8 mouse cellular contexts compared by ENCODE assay signal in genomic region chr1:52008443-52008842, GRCm38 (mm10). TPM values are rescaled to one million over a fixed set of nuclear protein-coding genes. Genes with fewer than 3 reads are reported as not detected.
DNase-seq lines count a peak whose midpoint lies in the region; ATAC-seq and TF ChIP-seq lines count a peak whose summit lies in the region.

No protein-coding gene starts in this region.

- TF ChIP-seq EP300 in liver, postnatal 0 days (IDR thresholded peaks at IDR 0.05; ENCODE audit: low read depth), result no peak

- ATAC-seq in hindbrain, embryonic 14.5 days (ENCODE audit: low FRiP score), result no peak
- 0 out of 2 replicates have a peak, but pooled peaks have one; percentile 27 for ATAC-seq in liver, postnatal 0 days
- ATAC-seq in neural tube, embryonic 12.5 days (ENCODE audit: low FRiP score, low read depth), result no peak

- H3K9me3 ChIP-seq in embryonic facial prominence, embryonic 10.5 days, result no peaks in the 10 kb centered on the region
- no peaks in the 10 kb centered on the region for H3K9me3 ChIP-seq in hindbrain, embryonic 14.5 days (ENCODE audit: control insufficient read depth, low read length)
- H3K9me3 ChIP-seq in liver, postnatal 0 days (ENCODE audit: low read length), result no peaks in the 10 kb centered on the region
- H3K9me3 ChIP-seq in neural tube, embryonic 12.5 days, result no peaks in the 10 kb centered on the region

- 5% methylated on average over 11 of the region's 11 CpGs for WGBS in embryonic facial prominence, embryonic 10.5 days
- WGBS in hindbrain, embryonic 14.5 days, result 3% methylated on average over 11 of the region's 11 CpGs
- 3% methylated on average over 11 of the region's 11 CpGs for WGBS in liver, postnatal 0 days (ENCODE audit: insufficient replicate concordance)
- 7% methylated on average over 11 of the region's 11 CpGs for WGBS in neural tube, embryonic 12.5 days

- no peak for TF ChIP-seq CTCF in liver, postnatal 0 days (IDR thresholded peaks at IDR 0.05; ENCODE audit: low read depth)

- H3K27me3 ChIP-seq in embryonic facial prominence, embryonic 10.5 days (replicated peaks; ENCODE audit: low read depth, poor library complexity, severe bottlenecking), result peaks cover 21% of the 10 kb centered on the region
- peaks cover 8% of the 10 kb centered on the region; the same call in 1 of the 2 replicates for H3K27me3 ChIP-seq in hindbrain, embryonic 14.5 days (ENCODE audit: control insufficient read depth, insufficient read depth, low read length)
- no peaks in the 10 kb centered on the region for H3K27me3 ChIP-seq in liver, postnatal 0 days (ENCODE audit: insufficient read depth, low read length)
- H3K27me3 ChIP-seq in neural tube, embryonic 12.5 days (replicated peaks), result no peaks in the 10 kb centered on the region

- H3K36me3 ChIP-seq in embryonic facial prominence, embryonic 10.5 days (replicated peaks), result no peaks in the 10 kb centered on the region
- no peaks in the 10 kb centered on the region for H3K36me3 ChIP-seq in hindbrain, embryonic 14.5 days (replicated peaks; ENCODE audit: control insufficient read depth, insufficient read depth)
- no peaks in the 10 kb centered on the region for H3K36me3 ChIP-seq in liver, postnatal 0 days (replicated peaks; ENCODE audit: insufficient read depth, low read length)
- no peaks in the 10 kb centered on the region for H3K36me3 ChIP-seq in neural tube, embryonic 12.5 days

- H3K9ac ChIP-seq in hindbrain, embryonic 14.5 days, result 0 out of 2 replicates have a peak overlapping the region, but pooled peaks have one; percentile 24
- H3K9ac ChIP-seq in liver, postnatal 0 days (replicated peaks), result no peak overlapping the region; the same call in 1 of the 2 replicates
- no peak overlapping the region for H3K9ac ChIP-seq in neural tube, embryonic 12.5 days

- H3K4me1 ChIP-seq in embryonic facial prominence, embryonic 10.5 days, result peaks cover 11% of the 10 kb centered on the region
- H3K4me1 ChIP-seq in hindbrain, embryonic 14.5 days (replicated peaks; ENCODE audit: control insufficient read depth, insufficient read depth, low read length), result 0 out of 2 replicates have a peak, but pooled peaks cover 7% of the 10 kb centered on the region
- peaks cover 7% of the 10 kb centered on the region; the same call in 1 of the 2 replicates for H3K4me1 ChIP-seq in liver, postnatal 0 days (ENCODE audit: insufficient read depth)
- peaks cover 8% of the 10 kb centered on the region; the same call in 1 of the 2 replicates for H3K4me1 ChIP-seq in neural tube, embryonic 12.5 days

- DNase-seq in adrenal gland, postnatal 10 days, result peak; percentile 28
- DNase-seq in adrenal gland, adult 8-10 months, result no peak
- DNase-seq in embryonic facial prominence, embryonic 10.5 days (ENCODE audit: low spot score), result no peak
- DNase-seq in hindbrain, embryonic 14.5 days (ENCODE audit: low spot score), result no peak
- DNase-seq in liver, postnatal 0 days, result peak; percentile 37
- DNase-seq in frontal cortex, postnatal 25 days (ENCODE audit: low spot score in 2 of 2), result no peak
- no peak for DNase-seq in layer of hippocampus, adult 9-11 months

- peak overlapping the region; percentile 48 for H3K4me3 ChIP-seq in embryonic facial prominence, embryonic 10.5 days
- H3K4me3 ChIP-seq in hindbrain, embryonic 14.5 days (replicated peaks; ENCODE audit: low read length), result peak overlapping the region; percentile 15
- H3K4me3 ChIP-seq in liver, postnatal 0 days (ENCODE audit: low read depth, low read length), result peak overlapping the region; percentile 34
- peak overlapping the region; percentile 22; the same call in 1 of the 2 replicates for H3K4me3 ChIP-seq in neural tube, embryonic 12.5 days

- peak overlapping the region; percentile 47 for H3K4me2 ChIP-seq in hindbrain, embryonic 14.5 days (replicated peaks)
- peak overlapping the region; percentile 63 for H3K4me2 ChIP-seq in liver, postnatal 0 days (ENCODE audit: low read depth, low read length)
- peak overlapping the region; percentile 54 for H3K4me2 ChIP-seq in neural tube, embryonic 12.5 days (replicated peaks)

- H3K27ac ChIP-seq in embryonic facial prominence, embryonic 10.5 days (replicated peaks), result no peak overlapping the region; the same call in 1 of the 2 replicates
- no peak overlapping the region for H3K27ac ChIP-seq in hindbrain, embryonic 14.5 days
- no peak overlapping the region for H3K27ac ChIP-seq in liver, postnatal 0 days (ENCODE audit: low read depth)
- no peak overlapping the region for H3K27ac ChIP-seq in neural tube, embryonic 12.5 days

RNA-seq across cellular contexts. Expression of gene Stat4, which starts 21.5 kb away (rescaled TPM):
- 1 to 10 TPM; 1.7 to 2.1 TPM for total RNA-seq in adrenal gland, postnatal 10 days (2021)
- under 1 TPM; 0.35 to 0.99 (median 0.48) TPM for total RNA-seq in adrenal gland, adult 8-10 months (2022)
- polyA plus RNA-seq in embryonic facial prominence, embryonic 10.5 days (2016; fragmentation: Nextera tagmentation; extraction: Ambion mirVana), result 1.1 and 1.9 TPM in 2 replicates
- polyA plus RNA-seq in hindbrain, embryonic 14.5 days (2014; fragmentation: Nextera tagmentation; extraction: Ambion mirVana), result 0.50 and 0.90 TPM in 2 replicates
- 1.1 and 1.4 TPM in 2 replicates for polyA plus RNA-seq in liver, postnatal 0 days (2015; fragmentation: Nextera tagmentation; extraction: Ambion mirVana)
- polyA plus RNA-seq in neural tube, embryonic 12.5 days (2016; fragmentation: Nextera tagmentation; extraction: Ambion mirVana), result 0.22 and 0.66 TPM in 2 replicates

Comparison
In these comparisons a context has a peak if more than half of its experiments do, and no peak if none do; other contexts are left out.
1. DNase-seq: peak in adrenal gland, postnatal 10 days (single experiment) and liver, postnatal 0 days (single experiment); none in adrenal gland, adult 8-10 months (single experiment), embryonic facial prominence, embryonic 10.5 days (single experiment), hindbrain, embryonic 14.5 days (single experiment), frontal cortex, postnatal 25 days (0 of 2) and layer of hippocampus, adult 9-11 months (single experiment).
2. Peak in every context shown above with its lines, with median percentiles within 50 percentile points of each other: H3K4me3 ChIP-seq and H3K4me2 ChIP-seq.